Mouse (Mus musculus) thymus, adult 18-20 months (tissue): ENCODE results near the gene Vmn2r70.

Experiments
- DNase-seq, 2 experiments: peaks; one replicate each; pipeline ENCODE4 v3.0.0; 2022; ENCODE audit warnings: mixed read lengths in 2 of 2

Vmn2r70 gene

DNA sequence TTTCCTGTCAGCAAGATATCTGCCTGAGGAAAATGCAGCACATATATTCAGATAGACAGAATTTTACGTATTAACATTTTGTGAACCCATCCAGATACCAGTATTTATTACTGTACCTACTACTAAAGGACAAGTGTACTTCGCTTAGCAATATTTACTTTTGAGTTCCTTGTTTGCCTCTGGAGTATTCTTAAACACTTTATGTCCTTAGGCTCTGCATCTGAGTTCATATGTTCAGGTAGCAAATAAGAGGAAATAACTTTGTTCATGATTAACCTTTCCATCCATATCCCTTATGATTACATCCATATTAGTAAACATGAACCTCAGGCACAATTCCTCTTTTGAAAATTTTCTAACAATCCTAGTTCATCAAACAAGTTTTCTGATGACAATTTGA, at the start of gene Vmn2r70:
Gene Vmn2r70, minus strand, starts transcription at position 101 of the 400 bp plus-strand sequence.
- DNase-seq = no peak

GRCm38 (mm10) chr7:85562787-85563186, 6.2 kb downstream of the Vmn2r70 start, which contains the start of gene Vmn2r71:
TSS of gene Vmn2r71 (plus strand) at chr7:85563087.
- no peak for DNase-seq

DNA sequence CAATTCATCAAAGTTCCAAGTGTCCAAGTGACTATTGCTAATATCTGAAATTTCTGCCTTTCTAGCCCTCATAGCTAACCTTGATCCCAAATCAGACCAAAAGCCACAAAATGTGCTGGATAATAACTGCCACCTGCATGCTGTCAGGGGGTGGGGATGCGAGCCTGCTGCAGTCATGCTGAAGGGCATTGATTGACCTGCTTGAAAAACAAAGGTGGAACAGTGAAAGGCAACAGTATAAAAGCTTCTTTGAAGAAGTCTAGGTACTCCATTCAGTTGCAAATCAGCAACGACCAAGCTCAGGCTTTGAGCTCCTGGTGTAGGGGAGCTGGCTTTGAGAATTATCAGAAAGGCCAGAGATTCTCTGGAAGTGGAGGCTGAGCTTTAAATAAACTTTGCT, 25.9 kb downstream of the Vmn2r70 start:
- no peak for DNase-seq

GRCm38 (mm10) chr7:85542108-85542507, 26.9 kb downstream of the Vmn2r70 start:
- DNase-seq = no peak
